Mouse (Mus musculus): ENCODE data around the gene D630023F18Rik. TPM values are rescaled to one million over a fixed set of nuclear protein-coding genes. Genes with fewer than 3 reads are reported as not detected.

The D630023F18Rik gene
- total RNA-seq, 2 experiments from 2014 or later = 10.5 to 15.8 TPM

DNA sequence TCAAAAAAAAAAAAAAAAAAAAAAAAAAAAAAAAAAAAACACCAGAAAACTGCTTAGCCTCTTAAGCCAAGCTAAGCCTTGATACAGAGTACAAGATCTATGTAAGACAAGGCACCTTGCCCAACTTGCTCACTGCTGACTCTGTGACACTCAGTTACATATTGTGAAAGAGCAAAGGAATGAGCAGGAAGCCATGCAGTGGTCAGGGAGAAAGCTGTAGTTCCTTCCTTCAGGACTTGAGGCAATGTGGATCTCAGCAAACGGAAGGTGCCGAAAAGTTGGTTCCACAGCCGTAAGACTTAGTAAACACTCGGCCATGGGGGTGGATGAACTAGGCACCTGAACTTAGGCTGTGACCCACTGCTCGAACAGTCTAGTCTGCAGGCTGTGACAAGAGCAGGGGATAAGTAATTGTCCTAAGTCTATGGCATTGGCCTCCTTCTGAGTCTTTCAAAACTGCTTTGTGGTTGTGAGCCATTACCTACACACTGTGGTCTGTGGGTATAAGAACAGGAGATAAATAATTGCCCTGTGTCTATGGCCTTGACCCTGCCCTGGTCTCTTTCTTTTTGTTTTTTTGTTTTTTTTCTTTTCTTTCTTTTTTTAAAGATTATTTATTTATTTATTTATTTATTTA lies 9.4 kb downstream of the D630023F18Rik start:
- DNase-seq (ENCODE audit: low spot score in 2 of 2) = no peak
- intact Hi-C loops (cut with DNase I) = loop anchor here (5.0 kb wide), 1 partner anchor 49 kb away; no protein-coding TSS in a partner anchor

DNA sequence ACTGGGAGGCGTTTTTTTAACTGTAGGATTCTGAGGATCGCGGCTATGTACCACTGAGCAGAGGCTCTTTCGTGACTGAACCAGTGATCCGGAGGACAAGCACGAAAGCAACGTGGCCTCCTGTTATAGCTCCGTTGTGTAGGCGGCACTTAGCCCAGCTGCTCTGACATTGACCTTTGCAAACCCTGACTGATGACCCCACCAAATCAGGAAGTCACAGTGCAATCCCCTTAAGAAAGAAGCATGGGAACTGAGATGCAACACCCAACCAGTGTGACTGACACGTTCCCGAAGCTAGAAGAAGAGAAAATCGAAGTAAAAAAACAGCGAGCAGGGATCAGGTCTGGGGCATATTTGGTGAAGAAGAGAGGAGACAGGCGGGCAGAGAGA lies 10.2 kb downstream of the D630023F18Rik start:
- DNase-seq (ENCODE audit: low spot score in 2 of 2) = no peak
- intact Hi-C loops (cut with DNase I) = loop anchor here (1.0 to 5.0 kb wide), 2 partner anchors 49 to 64 kb away; no protein-coding TSS in a partner anchor

DNA sequence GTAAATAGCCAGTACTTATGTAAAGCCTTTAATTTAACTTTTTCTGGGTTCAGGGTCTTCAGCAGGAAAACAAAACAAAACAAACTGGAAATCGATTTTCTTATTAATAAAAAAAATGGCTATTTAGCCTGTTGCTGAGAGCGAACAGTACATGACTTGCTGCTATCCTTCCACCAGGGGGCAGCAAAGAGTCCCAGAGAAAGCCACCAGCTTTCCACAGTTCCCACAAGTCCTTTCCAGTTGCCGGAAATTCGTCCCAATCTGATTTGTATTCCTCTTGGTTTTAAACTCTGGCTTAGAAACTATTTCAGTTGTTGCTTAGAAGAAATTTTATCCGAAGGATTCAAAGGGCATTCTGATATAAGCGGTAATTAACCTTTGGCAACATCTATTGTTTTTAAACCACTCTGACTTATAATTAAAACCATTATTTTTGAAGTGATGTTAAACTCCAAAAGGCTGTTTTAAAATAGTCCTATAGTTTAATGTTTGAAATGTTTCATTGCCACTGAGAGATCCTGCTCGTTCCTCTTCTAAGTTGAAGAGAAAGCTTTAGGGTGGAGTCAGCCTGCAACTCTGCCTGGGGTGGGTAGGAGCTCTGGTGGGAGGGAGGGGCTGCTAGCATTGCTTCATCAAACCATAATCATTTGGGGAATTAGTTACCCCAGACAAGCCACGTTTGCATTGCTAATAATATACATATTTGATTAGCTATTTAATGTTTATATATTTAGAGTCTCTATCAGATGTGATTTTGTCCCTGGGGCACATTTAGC lies 10.8 kb downstream of the D630023F18Rik start:
- intact Hi-C loops (cut with DNase I) = loop anchor here (1.0 to 5.0 kb wide), 2 partner anchors 50 to 65 kb away; no protein-coding TSS in a partner anchor
- peak; percentile 80 to 82 for DNase-seq (ENCODE audit: low spot score in 2 of 2)

DNA sequence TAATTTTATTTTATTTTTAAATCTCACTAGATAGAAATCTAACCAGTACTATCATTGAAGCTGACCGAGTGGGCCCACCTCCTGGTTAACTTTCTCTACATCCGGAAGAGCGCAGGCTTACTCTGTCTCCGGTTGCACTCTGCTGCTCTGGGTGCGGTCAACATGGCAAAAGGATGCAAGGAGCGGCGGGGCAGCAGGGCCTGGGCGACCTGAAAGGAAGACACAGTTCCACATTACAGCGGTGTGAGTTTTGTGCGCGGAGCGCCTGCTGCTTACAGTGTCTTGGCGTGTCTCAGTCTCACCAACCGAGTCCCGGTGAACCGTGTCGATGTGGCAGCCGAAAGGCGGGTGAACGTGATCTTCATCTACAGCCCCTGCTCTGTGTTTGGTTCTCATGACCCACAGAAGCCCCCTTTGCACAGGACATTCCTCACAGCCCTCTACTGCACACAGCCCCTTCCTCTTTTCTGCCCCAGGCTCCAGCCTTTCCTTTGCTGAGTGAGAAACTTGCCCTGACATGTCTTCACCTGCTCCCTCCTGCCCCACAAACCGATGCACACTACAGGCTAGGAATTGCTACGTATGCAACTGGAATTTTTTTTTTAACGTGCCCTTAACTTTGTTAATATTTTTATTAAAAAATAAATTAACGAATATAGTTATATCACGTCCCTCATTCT lies 13.1 kb downstream of the D630023F18Rik start:
- intact Hi-C loops (cut with DNase I) = loop anchor here (5.0 kb wide), 1 partner anchor 52 kb away; no protein-coding TSS in a partner anchor
- DNase-seq (ENCODE audit: low spot score in 2 of 2) = no peak

DNA sequence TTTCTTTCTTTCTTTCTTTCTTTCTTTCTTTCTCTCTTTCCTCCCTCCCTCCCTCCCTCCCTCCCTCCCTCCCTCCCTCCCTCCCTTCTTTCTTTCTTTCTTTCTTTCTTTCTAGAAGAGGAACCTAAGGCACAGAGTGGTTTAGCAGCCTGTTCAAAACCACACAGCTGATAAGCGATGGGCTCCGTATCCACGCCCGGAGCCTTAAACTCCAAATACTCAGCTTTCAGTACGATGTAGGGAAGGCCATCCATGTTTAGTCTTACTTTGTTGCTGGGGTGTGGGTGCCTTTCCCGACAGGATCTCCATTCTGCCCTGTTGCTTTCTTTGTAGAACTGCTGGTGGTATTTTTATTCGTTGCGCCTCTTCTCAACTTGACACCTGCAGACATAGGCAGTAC lies 13.8 kb downstream of the D630023F18Rik start:
- intact Hi-C loops (cut with DNase I) = no loop called here
- DNase-seq (ENCODE audit: low spot score in 2 of 2) = no peak

DNA sequence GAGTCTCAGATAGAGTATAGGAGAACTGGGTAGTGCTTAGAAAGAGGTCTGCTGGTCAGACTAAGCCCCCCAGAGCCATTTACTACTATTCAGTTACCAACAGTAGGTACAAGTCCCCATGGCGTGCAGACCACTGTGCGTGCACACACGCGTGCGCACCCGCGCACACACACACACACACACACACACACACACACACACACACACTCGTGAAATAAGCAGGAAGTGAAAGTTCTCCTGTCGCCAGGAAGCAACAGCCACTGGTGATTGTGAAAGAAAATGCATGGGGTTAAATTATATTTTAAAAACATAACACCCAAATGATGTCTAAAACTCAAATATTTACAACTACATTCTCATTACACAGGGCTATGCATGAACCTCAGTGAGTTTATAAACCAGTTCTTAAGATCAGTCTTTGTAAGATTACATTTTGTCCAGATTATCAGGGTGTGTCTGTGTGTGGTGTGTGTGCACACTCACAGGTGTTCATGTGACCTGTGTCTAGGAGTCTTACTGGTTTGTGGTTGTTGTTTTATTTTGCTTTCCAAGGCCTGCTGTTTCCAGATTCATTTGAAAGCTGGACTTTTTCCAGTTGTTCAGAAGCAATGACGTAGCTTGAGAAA lies 15.2 kb downstream of the D630023F18Rik start:
- intact Hi-C loops (cut with DNase I) = no loop called here
- DNase-seq (ENCODE audit: low spot score in 2 of 2) = no peak

DNA sequence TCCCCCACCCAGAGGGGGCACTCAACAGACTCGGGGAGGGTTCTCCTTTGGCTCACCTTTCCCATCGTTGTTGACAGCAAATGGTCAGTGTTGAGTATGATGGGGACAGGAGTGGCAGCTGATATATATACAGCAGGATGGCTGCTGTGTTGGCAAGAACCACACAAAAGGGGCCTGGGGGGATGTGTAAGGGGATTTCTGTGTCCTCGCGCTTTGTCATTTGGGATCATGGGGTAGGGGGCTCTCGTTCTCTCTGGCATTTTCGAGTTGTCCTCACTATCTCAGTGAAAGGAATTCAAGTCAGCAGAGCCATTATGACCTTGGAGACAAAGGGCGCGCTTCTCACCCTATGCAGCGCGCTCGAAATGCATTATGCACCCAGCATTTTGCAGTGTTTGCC lies 19.7 kb downstream of the D630023F18Rik start, which contains the start of gene Cryga:
Cryga (minus strand) TSS at position 101 of the 400 bp plus-strand sequence.
- intact Hi-C loops (cut with DNase I) = no loop called here
- DNase-seq (ENCODE audit: low spot score in 2 of 2) = no peak

DNA sequence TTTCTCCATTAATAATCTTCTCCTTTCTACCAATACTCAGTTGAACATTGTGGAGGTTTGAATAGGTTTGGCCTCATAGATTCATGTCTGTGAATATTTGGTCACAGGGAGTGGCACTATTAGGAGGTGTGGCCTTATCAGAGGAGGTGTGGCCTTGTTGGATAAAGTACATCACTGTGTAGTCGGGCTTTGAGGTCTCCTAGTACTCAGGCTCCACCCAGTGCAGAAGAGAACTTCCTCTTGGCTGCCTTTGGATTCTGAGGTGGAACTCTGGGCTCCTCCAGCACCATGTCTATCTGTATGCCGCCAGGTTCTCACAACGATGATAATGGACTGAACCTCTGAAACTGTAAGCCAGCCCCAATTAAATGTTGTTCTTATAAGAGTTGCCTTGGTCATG lies 26.1 kb downstream of the D630023F18Rik start:
- intact Hi-C loops (cut with DNase I) = no loop called here
- DNase-seq (ENCODE audit: low spot score in 2 of 2) = no peak

DNA sequence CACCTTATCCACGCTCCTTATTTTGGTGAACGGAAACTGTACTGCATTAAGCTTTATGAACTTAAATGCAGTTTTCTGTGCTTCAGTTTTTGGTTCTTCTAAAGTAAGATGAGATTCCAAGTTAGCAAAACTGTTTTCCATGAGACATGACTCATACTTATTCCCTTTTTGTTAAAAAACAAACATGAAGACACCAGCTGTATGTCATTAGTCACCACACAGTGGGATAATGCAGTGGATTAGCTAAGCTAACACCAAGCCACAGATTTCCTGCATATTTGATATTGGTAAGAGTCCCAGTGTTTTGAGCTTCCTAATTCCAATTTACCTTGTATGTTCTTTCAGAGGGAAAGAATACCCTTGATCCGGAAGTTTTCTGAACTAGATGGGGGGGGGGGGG lies 31.4 kb downstream of the D630023F18Rik start:
- DNase-seq (ENCODE audit: low spot score in 2 of 2) = no peak
- intact Hi-C loops (cut with DNase I) = no loop called here

DNA sequence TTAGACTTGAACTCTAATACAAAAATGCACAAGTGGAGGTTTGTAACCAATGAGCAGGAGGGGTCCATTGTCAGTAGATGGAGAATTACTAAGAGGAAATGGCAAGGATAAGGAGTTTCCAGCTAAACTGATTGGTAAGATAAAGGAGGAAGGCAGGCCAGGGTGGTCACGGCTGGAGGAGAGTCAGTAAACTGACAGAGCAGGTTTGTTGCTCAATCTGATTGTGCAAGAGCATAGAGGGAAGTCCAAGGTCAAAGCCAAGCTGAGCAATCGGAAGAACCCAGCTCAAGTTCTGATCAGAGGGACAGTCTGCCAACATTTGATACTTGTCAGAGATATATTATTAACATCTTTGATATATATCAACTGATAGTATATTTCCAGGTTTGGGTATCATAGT lies 32.6 kb downstream of the D630023F18Rik start:
- intact Hi-C loops (cut with DNase I) = no loop called here
- no peak for DNase-seq (ENCODE audit: low spot score in 2 of 2)

DNA sequence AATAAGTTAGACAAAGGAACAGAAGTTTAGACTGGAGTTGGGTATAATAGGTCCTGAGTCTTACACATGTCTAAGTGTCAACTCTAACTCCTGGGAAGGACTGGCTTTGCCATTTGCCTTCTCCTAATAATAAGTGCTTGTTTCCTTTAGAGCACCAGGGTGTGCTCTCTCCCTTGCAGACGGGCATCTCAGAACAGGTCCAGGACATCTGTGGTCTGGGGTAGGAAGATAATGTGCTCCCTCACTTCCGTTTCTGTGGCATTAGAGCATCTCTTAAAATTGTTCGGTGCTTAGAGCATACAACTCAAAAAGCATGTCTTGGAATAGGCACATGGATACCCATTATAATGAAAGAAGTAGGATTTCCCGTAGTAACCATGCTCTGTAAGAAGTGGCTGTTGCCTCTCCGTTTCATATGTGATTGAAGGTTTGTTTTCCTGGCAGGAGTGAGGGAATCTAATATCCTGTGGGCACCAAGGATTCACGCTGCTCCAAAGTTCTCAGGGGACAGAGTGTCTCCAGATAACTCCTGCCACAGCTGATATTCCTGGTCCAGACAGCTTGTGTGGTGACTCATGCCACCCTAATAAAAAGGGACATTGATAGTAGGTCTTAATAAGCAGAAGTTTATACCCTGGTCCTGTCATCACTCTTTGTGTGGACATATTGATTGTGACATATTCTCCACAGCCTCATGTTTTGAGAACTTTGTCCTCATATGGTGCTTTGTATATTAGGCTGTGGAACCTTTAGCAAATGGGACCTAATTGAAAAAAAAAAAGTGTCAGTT lies 34.3 kb downstream of the D630023F18Rik start:
- DNase-seq (ENCODE audit: low spot score in 2 of 2) = no peak
- intact Hi-C loops (cut with DNase I) = no loop called here

DNA sequence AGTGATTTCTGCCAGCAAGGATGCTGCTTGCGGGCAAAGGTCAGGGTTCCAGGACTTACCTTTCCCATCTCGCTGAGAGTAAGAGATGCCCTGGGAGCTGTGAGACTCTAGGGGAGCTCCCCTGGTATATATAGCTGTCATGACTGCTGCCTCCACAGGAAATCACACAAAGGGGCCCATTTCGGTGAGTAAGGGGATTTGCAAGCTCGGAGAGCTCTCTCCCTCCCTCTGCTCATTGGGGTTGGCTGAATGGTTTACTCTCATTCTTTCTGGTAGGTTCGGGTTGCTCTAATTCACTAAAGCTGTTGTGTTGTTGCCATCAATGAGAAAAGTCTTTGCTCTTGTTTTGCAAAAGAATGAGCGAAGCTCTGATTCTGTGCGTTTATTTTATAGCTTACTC lies 40.8 kb downstream of the D630023F18Rik start, which contains the start of gene Crygb:
Crygb (minus strand) TSS at position 101 of the 400 bp plus-strand sequence.
- intact Hi-C loops (cut with DNase I) = no loop called here
- no peak for DNase-seq (ENCODE audit: low spot score in 2 of 2)

DNA sequence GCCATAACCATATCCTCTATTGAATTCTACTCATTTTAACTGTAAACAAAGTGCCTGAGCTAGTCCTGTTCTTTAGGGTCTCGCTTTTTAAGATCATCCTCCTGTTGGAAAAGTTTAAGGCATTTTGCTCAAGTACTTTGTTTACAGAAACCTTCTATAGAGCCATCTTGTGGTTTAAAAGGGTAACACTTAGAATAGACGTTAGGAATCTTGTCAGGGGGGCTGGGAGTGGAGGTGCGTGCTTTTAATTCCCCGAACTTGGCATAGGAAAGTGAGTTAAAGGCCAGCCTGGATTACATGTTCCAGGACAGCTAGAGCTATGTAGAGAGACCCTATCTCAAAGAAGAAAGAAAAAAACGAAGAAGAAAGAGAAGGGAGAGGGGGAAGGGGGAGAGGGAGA lies 47.4 kb downstream of the D630023F18Rik start:
- no peak for DNase-seq (ENCODE audit: low spot score in 2 of 2)
- intact Hi-C loops (cut with DNase I) = loop anchor here (5.0 kb wide), 1 partner anchor 33 kb away; no protein-coding TSS in a partner anchor

DNA sequence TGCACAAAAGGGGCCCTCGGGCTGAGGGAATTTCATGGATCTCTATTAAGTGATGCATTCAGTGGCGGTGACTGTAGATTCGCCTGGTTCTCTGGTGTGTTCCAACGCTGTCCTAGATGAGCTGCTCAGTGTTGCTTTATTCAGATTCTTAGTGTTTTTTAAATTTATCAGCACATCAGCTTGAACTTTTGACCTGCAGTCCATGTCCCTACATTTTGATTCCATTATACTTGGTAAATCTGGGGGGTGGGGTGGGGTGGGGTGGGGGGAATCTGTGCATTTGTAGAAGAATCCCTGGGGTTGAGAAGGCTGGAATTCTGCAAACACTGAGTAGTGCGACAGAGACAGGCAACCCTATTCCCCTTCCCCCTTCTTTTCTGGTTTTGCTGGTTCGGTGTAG lies 49.4 kb downstream of the D630023F18Rik start, which contains the start of gene Crygc:
Crygc (minus strand) TSS at position 101 of the 400 bp plus-strand sequence.
- DNase-seq (ENCODE audit: low spot score in 2 of 2) = no peak
- intact Hi-C loops (cut with DNase I) = no loop called here

DNA sequence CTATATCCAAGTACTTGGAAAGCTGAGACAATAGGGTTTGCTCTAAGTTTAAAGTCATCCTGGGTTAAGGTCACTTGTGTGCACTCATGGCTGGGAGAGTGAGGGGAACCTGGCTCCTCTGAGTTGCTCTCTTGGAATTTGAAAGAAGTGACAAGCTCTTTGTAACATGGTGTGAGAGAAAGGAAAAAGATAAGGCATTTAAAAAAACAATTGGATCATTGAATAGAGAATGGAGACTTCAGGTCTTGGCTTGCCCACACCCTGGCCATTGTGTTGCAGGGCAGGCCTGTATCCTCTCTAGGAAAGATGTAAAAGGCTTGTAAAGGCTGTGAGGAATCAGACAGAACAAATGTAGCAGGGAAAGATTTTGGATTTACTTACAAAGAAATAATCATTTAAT lies 55.2 kb downstream of the D630023F18Rik start:
- intact Hi-C loops (cut with DNase I) = no loop called here
- DNase-seq (ENCODE audit: low spot score in 2 of 2) = no peak

DNA sequence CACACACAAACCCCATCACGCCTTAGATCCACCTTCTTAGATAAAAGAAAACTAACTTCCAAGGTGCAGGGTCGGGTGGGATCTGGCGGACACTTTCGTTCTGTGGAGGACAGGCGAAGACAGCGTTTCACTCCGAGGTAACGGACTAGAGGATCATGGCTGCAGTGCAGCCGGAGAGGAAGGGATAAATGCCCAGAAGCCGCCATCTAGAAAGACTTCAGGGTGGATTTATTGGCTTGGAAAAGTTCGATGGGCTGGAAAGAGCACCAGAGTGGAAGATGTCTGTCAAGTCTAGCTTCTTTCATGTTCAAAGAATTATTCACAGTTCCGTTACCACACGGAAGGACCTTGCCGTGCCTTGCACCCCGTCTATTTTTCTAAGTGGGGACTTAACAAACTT lies 58.8 kb downstream of the D630023F18Rik start:
- intact Hi-C loops (cut with DNase I) = no loop called here

DNA sequence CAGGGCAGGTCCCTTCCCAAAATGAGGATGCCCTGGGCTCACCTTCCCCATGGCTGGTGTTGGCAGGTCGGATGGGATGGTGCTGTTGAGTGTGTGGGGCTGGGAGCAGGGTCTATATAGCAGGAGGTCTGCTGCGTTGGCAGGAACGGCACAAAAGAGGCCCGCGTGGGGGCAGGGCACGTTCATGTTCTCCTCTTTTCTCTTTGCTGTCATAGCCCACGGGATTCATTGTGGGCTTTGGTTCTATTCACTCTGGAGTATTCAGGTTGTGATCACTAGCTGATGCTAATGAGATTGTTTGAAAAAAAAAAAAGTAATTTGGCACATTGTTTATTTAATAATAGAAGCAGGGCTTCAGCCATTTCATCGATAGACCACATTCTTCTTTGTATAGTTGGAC lies 59.7 kb downstream of the D630023F18Rik start, which contains the start of gene Crygd:
Crygd (minus strand) TSS at position 101 of the 400 bp plus-strand sequence.
- intact Hi-C loops (cut with DNase I) = no loop called here

More for the DNA sequence above, 58.8 kb downstream of the D630023F18Rik start:
- DNase-seq (ENCODE audit: low spot score in 2 of 2) = no peak

More for the DNA sequence above, 59.7 kb downstream of the D630023F18Rik start, which contains the start of gene Crygd:
- no peak for DNase-seq (ENCODE audit: low spot score in 2 of 2)

Data from left cerebral cortex, postnatal 14 days (tissue).